Mouse (Mus musculus) stomach, embryonic 15.5 days (tissue): ENCODE measurements around the gene Dnajc4. TPM values are rescaled to one million over a fixed set of nuclear protein-coding genes. Genes with fewer than 3 reads are reported as not detected.

Experiments used
- ATAC-seq: fragments of 200-750 bp; cut with Nextera tagmentation; 2 replicates; pipeline ENCODE4 v1.8.0; 2017; ENCODE audit warnings: low read depth, moderate number of reproducible peaks, moderate TSS enrichment; ENCODE audit not compliant: insufficient read depth, low FRiP score
- H3K27ac ChIP-seq: fragments of 300-500 bp; sonication (generic); 2 replicates; pipeline ENCODE4 v1.5.1; 2015; ENCODE audit warnings: mild to moderate bottlenecking, inconsistent platforms
- H3K27me3 ChIP-seq: fragments of 300-500 bp; sonication (generic); replicated peaks from 2 replicates; pipeline ENCODE4 v1.6.1; 2015; ENCODE audit warnings: inconsistent platforms
- H3K36me3 ChIP-seq: fragments of 300-500 bp; sonication (generic); 2 replicates; pipeline ENCODE4 v1.6.1; 2015; ENCODE audit warnings: inconsistent platforms
- H3K4me1 ChIP-seq: fragments of 300-500 bp; sonication (generic); 2 replicates; pipeline ENCODE4 v1.6.1; 2015; ENCODE audit warnings: inconsistent platforms
- H3K4me2 ChIP-seq: fragments of 300-500 bp; sonication (generic); 2 replicates; pipeline ENCODE4 v1.6.1; 2015; ENCODE audit warnings: mild to moderate bottlenecking, inconsistent platforms
- H3K4me3 ChIP-seq: fragments of 300-500 bp; sonication (generic); replicated peaks from 2 replicates; pipeline ENCODE4 v1.5.1; 2015; ENCODE audit warnings: inconsistent platforms
- H3K9ac ChIP-seq: fragments of 300-500 bp; sonication (generic); 2 replicates; pipeline ENCODE4 v1.6.1; 2015; ENCODE audit warnings: inconsistent platforms
- H3K9me3 ChIP-seq: fragments of 300-500 bp; sonication (generic); 2 replicates; pipeline ENCODE4 v1.6.1; 2016; ENCODE audit warnings: inconsistent platforms
- WGBS: fragments of 180-500 bp; shearing (Covaris S2); methylation state at CpG from one replicate; pipeline ENCODE4 v1.1.7; 2015; 5-methylcytosine and 5-hydroxymethylcytosine counted together
- polyA plus RNA-seq: library from polyadenylated mRNA; unstranded; fragments of >200 nt; fragmentation: Nextera tagmentation; extraction: Ambion mirVana; gene quantifications from 2 replicates; pipeline ENCODE4 v1.2.1, GENCODE M21; 2015

The Dnajc4 gene
- polyA plus RNA-seq, 1 experiment from 2014 or later: 26.4 TPM

DNA sequence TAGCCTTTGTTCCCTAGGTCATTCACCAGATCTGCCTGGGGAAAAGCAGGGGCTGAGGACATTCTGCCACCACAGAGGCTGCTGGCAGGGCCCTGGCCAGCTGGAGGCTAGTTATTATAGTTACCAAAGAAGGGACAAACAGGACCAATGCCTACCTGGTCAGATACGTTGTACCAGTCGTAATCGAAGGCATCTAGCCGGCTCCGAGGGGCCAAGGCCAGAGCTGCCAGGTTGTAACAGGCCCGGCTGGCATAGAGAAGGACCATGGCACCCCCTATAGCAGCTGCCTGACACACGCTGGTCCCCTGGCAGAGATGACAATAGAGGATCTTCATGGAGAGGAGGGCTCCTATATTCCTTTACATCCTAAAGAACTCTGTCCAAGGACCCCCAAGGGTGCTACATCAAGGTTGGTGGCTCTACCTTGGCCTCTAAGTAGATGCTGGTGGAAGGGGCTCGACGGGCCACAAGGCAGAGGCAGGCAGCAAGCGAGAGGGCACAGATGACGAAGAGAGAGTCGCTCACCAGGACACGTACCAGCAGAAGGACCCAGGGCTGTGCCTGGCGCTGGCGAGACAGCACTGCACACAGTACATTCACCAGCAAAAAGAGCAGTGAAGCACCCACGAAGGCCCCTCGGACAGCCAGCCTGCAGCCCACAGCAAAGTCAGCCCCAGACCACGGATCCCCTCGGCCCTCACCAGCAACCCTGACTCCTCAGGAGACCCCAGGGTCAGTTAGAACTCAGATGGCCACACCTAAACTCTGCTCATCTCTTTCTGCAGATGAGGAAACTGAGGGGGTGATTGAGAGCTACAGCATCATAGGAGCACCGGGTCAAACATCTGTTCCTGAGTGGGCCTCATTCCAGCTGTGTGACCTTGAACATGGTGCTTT is 53.0 kb downstream of the Dnajc4 start:
- Histone ChIP-seq H3K4me3 (no peak overlapping the region), H3K36me3 (no peaks in the 10 kb centered on the region), H3K4me2 (no peak overlapping the region), H3K9me3 (no peaks in the 10 kb centered on the region), H3K27me3 (peaks cover 18% of the 10 kb centered on the region), H3K4me1 (peaks cover 25% of the 10 kb centered on the region), H3K9ac (no peak overlapping the region), H3K27ac (no peak overlapping the region)
- ATAC-seq: no peak
- 85% methylated on average over 20 of the region's 20 CpGs for WGBS

Other genes starting within 250 kb of the Dnajc4 start
- 28.1 and 30.1 TPM in 2 replicates for gene Rps6ka4, start 151.9 kb downstream of the Dnajc4 start, polyA plus RNA-seq
- 1.7 and 1.9 TPM in 2 replicates for gene Ccdc88b, start 134.4 kb downstream of the Dnajc4 start, polyA plus RNA-seq
- gene Trmt112, start 82.9 kb downstream of the Dnajc4 start, polyA plus RNA-seq: 130 and 135 TPM in 2 replicates
- 228 and 279 TPM in 2 replicates for gene Prdx5, start 82.5 kb downstream of the Dnajc4 start, polyA plus RNA-seq
- gene Esrra, start 70.8 kb downstream of the Dnajc4 start, polyA plus RNA-seq: 17.1 and 18.8 TPM in 2 replicates
- 1.6 TPM in 2 replicates for gene Catsperz, start 67.2 kb downstream of the Dnajc4 start, polyA plus RNA-seq
- gene Kcnk4, start 58.1 kb downstream of the Dnajc4 start, polyA plus RNA-seq: 0.67 and 0.86 TPM in 2 replicates
- 71.6 and 75.8 TPM in 2 replicates for gene Bad, start 50.7 kb downstream of the Dnajc4 start, polyA plus RNA-seq
- 26.7 and 29.9 TPM in 2 replicates for gene Gpr137, start 50.1 kb downstream of the Dnajc4 start, polyA plus RNA-seq
- gene Ppp1r14b, start 17.6 kb downstream of the Dnajc4 start, polyA plus RNA-seq: 165 and 184 TPM in 2 replicates
- 81.3 and 92.2 TPM in 2 replicates for gene Plcb3, start 16.1 kb downstream of the Dnajc4 start, polyA plus RNA-seq
- 156 and 163 TPM in 2 replicates for gene Fkbp2, start 12.1 kb downstream of the Dnajc4 start, polyA plus RNA-seq
- gene Vegfb, start 4.9 kb downstream of the Dnajc4 start, polyA plus RNA-seq: 43.9 and 44.8 TPM in 2 replicates
- 21.1 and 24.9 TPM in 2 replicates for gene Nudt22, start 3.5 kb upstream of the Dnajc4 start, polyA plus RNA-seq
- gene Trpt1, start 3.6 kb upstream of the Dnajc4 start, polyA plus RNA-seq: 10.0 and 10.1 TPM in 2 replicates
- gene Fermt3, start 26.9 kb upstream of the Dnajc4 start, polyA plus RNA-seq: 14.0 and 16.2 TPM in 2 replicates
- gene Stip1, start 47.4 kb upstream of the Dnajc4 start, polyA plus RNA-seq: 185 and 219 TPM in 2 replicates
- 11.7 and 13.3 TPM in 2 replicates for gene Macrod1, start 64.2 kb upstream of the Dnajc4 start, polyA plus RNA-seq
- gene Flrt1, start 113.2 kb upstream of the Dnajc4 start, polyA plus RNA-seq: 3.5 and 4.2 TPM in 2 replicates
- gene Otub1, start 213.7 kb upstream of the Dnajc4 start, polyA plus RNA-seq: 163 and 169 TPM in 2 replicates
- gene Cox8a, start 225.0 kb upstream of the Dnajc4 start, polyA plus RNA-seq: 988 and 1,377 TPM in 2 replicates
- gene Naa40, start 248.6 kb upstream of the Dnajc4 start, polyA plus RNA-seq: 47.0 and 51.6 TPM in 2 replicates